Mouse (Mus musculus): Measurements from ENCODE around the gene Dkkl1. TPM values are rescaled to one million over a fixed set of nuclear protein-coding genes. Genes with fewer than 3 reads are reported as not detected.
A peak's percentile ranks its signal among the peaks of the same experiment; 100 is the strongest.

Gene Dkkl1
- total RNA-seq, 2 experiments from 2014 or later, result not detected

GRCm38 (mm10) chr7:45231192-45231591 lies 19.2 kb upstream of the Dkkl1 start:
- DNase-seq (ENCODE audit: low spot score), result no peak

GRCm38 (mm10) chr7:45229459-45230203 lies 17.7 kb upstream of the Dkkl1 start:
- no peak for DNase-seq (ENCODE audit: low spot score)
- intact Hi-C loops (cut with DNase I), result no loop called here

More at GRCm38 (mm10) chr7:45231192-45231591, 19.2 kb upstream of the Dkkl1 start:
- intact Hi-C loops (cut with DNase I), result no loop called here

GRCm38 (mm10) chr7:45229046-45229445 lies 17.1 kb upstream of the Dkkl1 start:
- no peak for DNase-seq (ENCODE audit: low spot score)
- intact Hi-C loops (cut with DNase I), result no loop called here

- intact Hi-C loops (cut with DNase I), result no loop called here
- DNase-seq (ENCODE audit: low spot score), result no peak
These were observed 16.6 kb upstream of the Dkkl1 start for GRCm38 (mm10) chr7:45228548-45228947.

GRCm38 (mm10) chr7:45226421-45226820 lies 14.5 kb upstream of the Dkkl1 start:
- no peak for DNase-seq (ENCODE audit: low spot score)
- intact Hi-C loops (cut with DNase I), result no loop called here

GRCm38 (mm10) chr7:45224826-45225225 lies 12.9 kb upstream of the Dkkl1 start:
- DNase-seq (ENCODE audit: low spot score), result no peak
- intact Hi-C loops (cut with DNase I), result no loop called here

- intact Hi-C loops (cut with DNase I), result no loop called here
- DNase-seq (ENCODE audit: low spot score), result no peak
These were observed 9.7 kb upstream of the Dkkl1 start for GRCm38 (mm10) chr7:45221680-45222079.

GRCm38 (mm10) chr7:45216442-45217183 lies 4.7 kb upstream of the Dkkl1 start:
- DNase-seq (ENCODE audit: low spot score), result no peak
- intact Hi-C loops (cut with DNase I), result no loop called here

- peak; percentile 39 for DNase-seq (ENCODE audit: low spot score)
- intact Hi-C loops (cut with DNase I), result no loop called here
These were observed 3.9 kb upstream of the Dkkl1 start, which contains the start of gene Tead2 for GRCm38 (mm10) chr7:45215673-45216441. Gene Tead2, plus strand, starts transcription at chr7:45215753.

- intact Hi-C loops (cut with DNase I), result no loop called here
- no peak for DNase-seq (ENCODE audit: low spot score)
These were observed 1.8 kb upstream of the Dkkl1 start for GRCm38 (mm10) chr7:45213708-45214107.

GRCm38 (mm10) chr7:45212356-45212755 lies 409 bp upstream of the Dkkl1 start:
- DNase-seq (ENCODE audit: low spot score), result no peak
- intact Hi-C loops (cut with DNase I), result no loop called here

- no peak for DNase-seq (ENCODE audit: low spot score)
- intact Hi-C loops (cut with DNase I), result no loop called here
These were observed 877 bp downstream of the Dkkl1 start for GRCm38 (mm10) chr7:45211070-45211469.

- intact Hi-C loops (cut with DNase I), result no loop called here
- no peak for DNase-seq (ENCODE audit: low spot score)
These were observed 3.7 kb downstream of the Dkkl1 start for GRCm38 (mm10) chr7:45208260-45208659.

GRCm38 (mm10) chr7:45204380-45205143 lies 7.4 kb downstream of the Dkkl1 start, which contains the start of gene Ccdc155:
Gene Ccdc155, minus strand, starts transcription at chr7:45204892.
- peak; percentile 78 for DNase-seq (ENCODE audit: low spot score)
- intact Hi-C loops (cut with DNase I), result no loop called here

- intact Hi-C loops (cut with DNase I), result no loop called here
- no peak for DNase-seq (ENCODE audit: low spot score)
These were observed 9.3 kb downstream of the Dkkl1 start for GRCm38 (mm10) chr7:45202654-45203053.

- intact Hi-C loops (cut with DNase I), result loop anchor here (1.0 kb wide), 1 partner anchor 37 kb away; no protein-coding TSS in a partner anchor
These were observed 13.0 kb downstream of the Dkkl1 start for GRCm38 (mm10) chr7:45198961-45199360.

GRCm38 (mm10) chr7:45198435-45198834 lies 13.5 kb downstream of the Dkkl1 start:
- intact Hi-C loops (cut with DNase I), result loop anchor here (1.0 kb wide), 1 partner anchor 36 kb away; no protein-coding TSS in a partner anchor
- peak; percentile 45 for DNase-seq (ENCODE audit: low spot score)

More at GRCm38 (mm10) chr7:45198961-45199360, 13.0 kb downstream of the Dkkl1 start:
- no peak for DNase-seq (ENCODE audit: low spot score)

- no peak for DNase-seq (ENCODE audit: low spot score)
- intact Hi-C loops (cut with DNase I), result loop anchor here (2.0 kb wide), 1 partner anchor 118 kb away; no protein-coding TSS in a partner anchor
These were observed 15.0 kb downstream of the Dkkl1 start for GRCm38 (mm10) chr7:45196994-45197393.

GRCm38 (mm10) chr7:45196176-45196535 lies 15.8 kb downstream of the Dkkl1 start:
- no peak for DNase-seq (ENCODE audit: low spot score)
- intact Hi-C loops (cut with DNase I), result loop anchor here (2.0 kb wide), 1 partner anchor 117 kb away; no protein-coding TSS in a partner anchor

Data from heart, postnatal 25 days (tissue).